Mouse (Mus musculus): ENCODE measurements around the gene Lasp1. TPM values are rescaled to one million over a fixed set of nuclear protein-coding genes. Genes with fewer than 3 reads are reported as not detected.

Lasp1 gene
- polyA plus RNA-seq, 1 experiment: 69.4 TPM

DNA sequence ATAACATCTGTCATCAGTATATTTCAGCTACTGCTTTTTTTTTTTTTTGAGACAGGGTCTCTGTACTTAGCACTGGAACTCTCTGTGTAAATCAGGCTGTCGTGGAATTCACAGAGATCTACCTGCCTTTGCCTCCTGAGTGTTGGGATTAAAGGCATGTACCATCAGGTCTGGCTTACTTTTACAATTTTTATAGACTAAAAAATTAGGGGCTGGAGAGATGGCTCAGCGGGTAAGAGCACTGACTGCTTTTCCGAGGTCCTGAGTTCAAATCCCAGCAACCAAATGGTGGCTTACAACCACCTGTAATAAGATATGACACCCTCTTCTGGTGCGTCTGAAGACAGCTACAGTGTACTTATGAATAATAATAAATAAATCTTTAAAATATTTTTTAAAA is 81.6 kb downstream of the Lasp1 start:
- WGBS: 90% methylated on average over 4 of the region's 4 CpGs
- Histone ChIP-seq H3K4me1 (ENCODE audit: control insufficient read depth, insufficient read depth, insufficient read length) (no peaks in the 10 kb centered on the region), H3K4me3 (ENCODE audit: extremely low read depth, insufficient read depth, insufficient read length) (no peak overlapping the region), H3K27me3 (ENCODE audit: control insufficient read depth, insufficient read depth, low read length) (no peaks in the 10 kb centered on the region), H3K36me3 (ENCODE audit: control insufficient read depth, insufficient read depth, low read length) (no peaks in the 10 kb centered on the region), H3K27ac (ENCODE audit: insufficient read depth, low read length) (no peak overlapping the region)
- no peak for TF ChIP-seq POLR2A (IDR thresholded peaks at IDR 0.05; ENCODE audit: low read depth, low read length)
- TF ChIP-seq CTCF (IDR thresholded peaks at IDR 0.05; ENCODE audit: extremely low read depth, insufficient read depth, insufficient read length, insufficient replicate concordance): no peak
- no peak for DNase-seq (ENCODE audit: low read depth in 1 of 2, low spot score in 2 of 2)

GRCm38 (mm10) chr11:97883542-97883917 is 84.7 kb downstream of the Lasp1 start:
- Histone ChIP-seq H3K27me3 (ENCODE audit: control insufficient read depth, insufficient read depth, low read length) (no peaks in the 10 kb centered on the region), H3K36me3 (ENCODE audit: control insufficient read depth, insufficient read depth, low read length) (no peaks in the 10 kb centered on the region), H3K4me1 (ENCODE audit: control insufficient read depth, insufficient read depth, insufficient read length) (no peaks in the 10 kb centered on the region), H3K4me3 (ENCODE audit: extremely low read depth, insufficient read depth, insufficient read length) (peak overlapping the region; percentile 73), H3K27ac (ENCODE audit: insufficient read depth, low read length) (peak overlapping the region; percentile 96)
- TF ChIP-seq CTCF (IDR thresholded peaks at IDR 0.05; ENCODE audit: extremely low read depth, insufficient read depth, insufficient read length, insufficient replicate concordance) (no peak), POLR2A (IDR thresholded peaks at IDR 0.05; ENCODE audit: low read depth, low read length) (peak; percentile 69)
- DNase-seq (ENCODE audit: low read depth in 1 of 2, low spot score in 2 of 2): peak; percentile 77 to 87
- 3% methylated on average over 26 of the region's 26 CpGs for WGBS

DNA sequence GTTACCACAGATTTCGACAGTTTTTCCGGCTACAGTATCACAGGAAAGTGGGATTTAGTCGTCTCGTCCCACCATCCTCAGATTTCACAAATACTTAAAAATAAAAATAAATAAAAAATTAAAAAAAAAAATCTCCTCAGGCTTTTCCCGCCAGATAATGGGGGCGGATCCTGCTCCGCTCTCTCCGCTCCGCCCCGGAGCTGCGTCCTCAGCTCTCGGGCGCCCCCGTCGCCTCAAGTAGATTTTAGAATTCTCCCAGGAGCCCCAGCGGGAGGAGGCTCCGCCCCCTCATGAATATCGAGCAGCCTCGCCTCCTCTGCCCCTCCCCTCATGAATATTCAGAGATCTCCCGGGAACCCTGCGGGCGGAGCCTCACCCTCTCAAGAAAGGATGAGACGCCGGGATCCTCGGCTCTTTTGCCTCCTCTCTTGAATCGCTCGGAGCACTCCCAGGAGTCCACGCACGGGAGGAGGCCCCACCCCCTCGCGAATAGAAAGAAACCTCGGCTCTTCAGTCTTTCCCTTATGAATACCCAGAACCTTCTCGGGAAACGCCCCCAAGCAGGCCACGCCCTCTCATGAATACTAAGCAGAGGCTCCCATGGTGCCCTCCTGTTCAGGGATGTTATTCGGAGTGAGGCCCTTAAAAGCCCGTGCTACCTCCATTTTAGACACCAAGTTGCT is 85.3 kb downstream of the Lasp1 start, which contains the start of gene Fbxo47:
Gene Fbxo47 (minus strand): TSS at position 237 of the 683 bp plus-strand sequence.
- TF ChIP-seq POLR2A (IDR thresholded peaks at IDR 0.05; ENCODE audit: low read depth, low read length) (peak; percentile 38), CTCF (IDR thresholded peaks at IDR 0.05; ENCODE audit: extremely low read depth, insufficient read depth, insufficient read length, insufficient replicate concordance) (peak; percentile 61; the same call in 1 of the 2 replicates)
- peak within 1 kb of the TSS; percentile 79 for H3K4me3 ChIP-seq (ENCODE audit: extremely low read depth, insufficient read depth, insufficient read length)
- H3K36me3 ChIP-seq (ENCODE audit: control insufficient read depth, insufficient read depth, low read length): no peaks in the 10 kb centered on the region
- no peaks in the 10 kb centered on the region for H3K27me3 ChIP-seq (ENCODE audit: control insufficient read depth, insufficient read depth, low read length)
- no peaks in the 10 kb centered on the region for H3K4me1 ChIP-seq (ENCODE audit: control insufficient read depth, insufficient read depth, insufficient read length)
- H3K27ac ChIP-seq (ENCODE audit: insufficient read depth, low read length): peak within 1 kb of the TSS; percentile 96
- peak; percentile 96 to 97 for DNase-seq (ENCODE audit: low read depth in 1 of 2, low spot score in 2 of 2)
- WGBS: under 1% methylated on average over 37 of the region's 37 CpGs

GRCm38 (mm10) chr11:97884601-97885185 is 85.9 kb downstream of the Lasp1 start:
- DNase-seq (ENCODE audit: low read depth in 1 of 2, low spot score in 2 of 2): no peak
- no peaks in the 10 kb centered on the region for H3K36me3 ChIP-seq (ENCODE audit: control insufficient read depth, insufficient read depth, low read length)
- 31% methylated on average over 7 of the region's 7 CpGs for WGBS
- H3K4me3 ChIP-seq (ENCODE audit: extremely low read depth, insufficient read depth, insufficient read length): peak overlapping the region; percentile 79
- H3K4me1 ChIP-seq (ENCODE audit: control insufficient read depth, insufficient read depth, insufficient read length): no peaks in the 10 kb centered on the region
- 0 out of 2 replicates have a peak overlapping the region, but pooled peaks have one; percentile 82 for H3K27ac ChIP-seq (ENCODE audit: insufficient read depth, low read length)
- TF ChIP-seq CTCF (IDR thresholded peaks at IDR 0.05; ENCODE audit: extremely low read depth, insufficient read depth, insufficient read length, insufficient replicate concordance) (no peak), POLR2A (IDR thresholded peaks at IDR 0.05; ENCODE audit: low read depth, low read length) (no peak)
- no peaks in the 10 kb centered on the region for H3K27me3 ChIP-seq (ENCODE audit: control insufficient read depth, insufficient read depth, low read length)

DNA sequence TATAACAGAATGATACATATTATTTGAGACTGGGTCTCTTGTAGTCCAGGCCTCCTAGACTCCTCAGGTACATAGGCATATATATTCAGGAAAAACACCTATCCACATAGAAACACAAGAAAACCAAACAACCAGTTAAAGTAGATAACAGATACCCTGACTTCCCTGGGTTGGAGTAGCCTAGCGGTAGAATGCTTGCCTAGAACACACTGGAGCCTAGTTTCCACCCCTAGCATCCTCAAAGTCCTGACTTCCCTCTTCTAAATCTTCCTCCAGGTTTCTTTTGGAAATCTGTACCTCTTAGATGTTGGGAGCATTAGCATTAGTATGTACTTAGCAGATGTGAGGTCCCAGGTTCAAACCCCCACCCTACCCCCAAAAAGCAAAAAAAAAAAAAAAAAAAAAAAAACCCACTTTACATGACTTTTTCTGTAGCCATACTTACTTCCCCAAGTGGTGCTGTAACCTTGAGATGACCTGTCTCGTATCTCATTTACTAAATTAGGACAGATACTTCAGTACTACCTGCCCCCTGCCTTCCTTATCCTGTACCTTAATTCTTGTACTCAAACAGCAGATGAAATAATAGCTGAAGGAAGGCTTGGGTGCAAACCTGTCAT is 86.6 kb downstream of the Lasp1 start:
- WGBS: 93% methylated on average over 2 of the region's 2 CpGs
- Histone ChIP-seq H3K27me3 (ENCODE audit: control insufficient read depth, insufficient read depth, low read length) (no peaks in the 10 kb centered on the region), H3K4me1 (ENCODE audit: control insufficient read depth, insufficient read depth, insufficient read length) (no peaks in the 10 kb centered on the region), H3K4me3 (ENCODE audit: extremely low read depth, insufficient read depth, insufficient read length) (no peak overlapping the region), H3K36me3 (ENCODE audit: control insufficient read depth, insufficient read depth, low read length) (no peaks in the 10 kb centered on the region), H3K27ac (ENCODE audit: insufficient read depth, low read length) (no peak overlapping the region)
- TF ChIP-seq POLR2A (IDR thresholded peaks at IDR 0.05; ENCODE audit: low read depth, low read length) (no peak), CTCF (IDR thresholded peaks at IDR 0.05; ENCODE audit: extremely low read depth, insufficient read depth, insufficient read length, insufficient replicate concordance) (no peak)
- no peak for DNase-seq (ENCODE audit: low read depth in 1 of 2, low spot score in 2 of 2)

Other genes with a start within 250 kb of the Lasp1 start
- gene Srcin1, start 222.8 kb upstream of the Lasp1 start, polyA plus RNA-seq (2012; rRNA removed): 0.13 TPM in 2 replicates
- 3.9 and 7.8 TPM in 2 replicates for gene Epop, start 169.3 kb upstream of the Lasp1 start, polyA plus RNA-seq (2012; rRNA removed)
- gene Mllt6, start 135.6 kb upstream of the Lasp1 start, polyA plus RNA-seq (2012; rRNA removed): 65.8 and 93.7 TPM in 2 replicates
- 17.3 and 18.5 TPM in 2 replicates for gene Cisd3, start 113.2 kb upstream of the Lasp1 start, polyA plus RNA-seq (2012; rRNA removed)
- 10.0 and 14.4 TPM in 2 replicates for gene Pcgf2, start 98.5 kb upstream of the Lasp1 start, polyA plus RNA-seq (2012; rRNA removed)
- gene Psmb3, start 95.6 kb upstream of the Lasp1 start, polyA plus RNA-seq (2012; rRNA removed): 151 and 203 TPM in 2 replicates
- gene Pip4k2b, start 54.3 kb upstream of the Lasp1 start, polyA plus RNA-seq (2012; rRNA removed): 17.6 and 19.1 TPM in 2 replicates
- gene Cwc25, start 32.4 kb upstream of the Lasp1 start, polyA plus RNA-seq (2012; rRNA removed): 6.7 TPM in 2 replicates
- gene 1700001P01Rik, start 23.1 kb upstream of the Lasp1 start, polyA plus RNA-seq (2012; rRNA removed): not detected in 2 replicates
- 96.9 and 98.1 TPM in 2 replicates for gene Rpl23, start 16.6 kb upstream of the Lasp1 start, polyA plus RNA-seq (2012; rRNA removed)
- gene B230217C12Rik, start 41.8 kb downstream of the Lasp1 start, polyA plus RNA-seq (2012; rRNA removed): 1.8 and 3.1 TPM in 2 replicates
- gene Fbxo47, start 85.2 kb downstream of the Lasp1 start, polyA plus RNA-seq (2012; rRNA removed): 0.20 and 0.22 TPM in 2 replicates
- 9.0 and 9.7 TPM in 2 replicates for gene Plxdc1, start 187.4 kb downstream of the Lasp1 start, polyA plus RNA-seq (2012; rRNA removed)
- gene Arl5c, start 197.2 kb downstream of the Lasp1 start, polyA plus RNA-seq (2012; rRNA removed): 24.6 and 28.9 TPM in 2 replicates
- 8.5 and 8.9 TPM in 2 replicates for gene Cacnb1, start 224.0 kb downstream of the Lasp1 start, polyA plus RNA-seq (2012; rRNA removed)
- 555 and 724 TPM in 2 replicates for gene Rpl19, start 227.7 kb downstream of the Lasp1 start, polyA plus RNA-seq (2012; rRNA removed)

Data from spleen, adult 2 months (tissue).